Mouse (Mus musculus) olfactory bulb, adult 2 months (tissue): ENCODE measurements around the gene Rnf11.

Source experiments
- CTCF ChIP-seq: fragments of 200-500 bp; IDR thresholded peaks from 2 replicates; pipeline ENCODE4 v1.5.1; 2012; ENCODE audit warnings: low read depth, mild to moderate bottlenecking, low read length, moderate library complexity; ENCODE audit not compliant: insufficient read depth
- POLR2A ChIP-seq: fragments of 200-500 bp; IDR thresholded peaks from 2 replicates; pipeline ENCODE4 v1.6.1; 2012; ENCODE audit warnings: mild to moderate bottlenecking, low read depth, low read length, moderate library complexity; ENCODE audit not compliant: insufficient read depth

- TF ChIP-seq POLR2A (no peak), CTCF (no peak)
Measured at GRCm38 (mm10) chr4:109460421-109461179, 23.9 kb downstream of the Rnf11 start.
